Mouse (Mus musculus): ENCODE measurements around the gene Krtap5-4. TPM values are rescaled to one million over a fixed set of nuclear protein-coding genes. Genes with fewer than 3 reads are reported as not detected.

Gene Krtap5-4
- polyA plus RNA-seq, 1 experiment = not detected

Other genes starting within 250 kb of the Krtap5-4 start
- 91.8 and 102 TPM in 2 replicates for gene Mob2, start 242.5 kb upstream of the Krtap5-4 start, polyA plus RNA-seq (2012; rRNA removed)
- gene Dusp8, start 207.7 kb upstream of the Krtap5-4 start, polyA plus RNA-seq (2012; rRNA removed) = 4.1 and 5.0 TPM in 2 replicates
- not detected in 2 replicates for gene Gm45618, start 182.8 kb upstream of the Krtap5-4 start, polyA plus RNA-seq (2012; rRNA removed)
- gene Gm39115, start 167.5 kb upstream of the Krtap5-4 start, polyA plus RNA-seq (2012; rRNA removed) = not detected in 2 replicates
- gene Gm45337, start 158.9 kb upstream of the Krtap5-4 start, polyA plus RNA-seq (2012; rRNA removed) = not detected in 2 replicates
- gene Gm29735, start 146.4 kb upstream of the Krtap5-4 start, polyA plus RNA-seq (2012; rRNA removed) = not detected in 2 replicates
- gene Gm4553, start 137.8 kb upstream of the Krtap5-4 start, polyA plus RNA-seq (2012; rRNA removed) = not detected in 2 replicates
- gene Krtap5-2, start 127.5 kb upstream of the Krtap5-4 start, polyA plus RNA-seq (2012; rRNA removed) = not detected in 2 replicates
- not detected in 2 replicates for gene Gm10153, start 113.2 kb upstream of the Krtap5-4 start, polyA plus RNA-seq (2012; rRNA removed)
- not detected in 2 replicates for gene Krtap5-3, start 102.2 kb upstream of the Krtap5-4 start, polyA plus RNA-seq (2012; rRNA removed)
- not detected in 2 replicates for gene Gm7579, start 91.7 kb upstream of the Krtap5-4 start, polyA plus RNA-seq (2012; rRNA removed)
- gene Krtap5-5, start 73.6 kb upstream of the Krtap5-4 start, polyA plus RNA-seq (2012; rRNA removed) = not detected in 2 replicates
- gene Gm40460, start 62.5 kb upstream of the Krtap5-4 start, polyA plus RNA-seq (2012; rRNA removed) = not detected in 2 replicates
- not detected in 2 replicates for gene Gm2431, start 45.2 kb upstream of the Krtap5-4 start, polyA plus RNA-seq (2012; rRNA removed)
- not detected in 2 replicates for gene Gm4559, start 29.2 kb upstream of the Krtap5-4 start, polyA plus RNA-seq (2012; rRNA removed)
- gene Krtap5-1, start 6.4 kb upstream of the Krtap5-4 start, polyA plus RNA-seq (2012; rRNA removed) = not detected in 2 replicates
- 35.2 and 36.2 TPM in 2 replicates for gene Ifitm10, start 70.2 kb downstream of the Krtap5-4 start, polyA plus RNA-seq (2012; rRNA removed)
- 2.0 and 2.2 TPM in 2 replicates for gene Gm49369, start 79.1 kb downstream of the Krtap5-4 start, polyA plus RNA-seq (2012; rRNA removed)
- gene Ctsd, start 84.5 kb downstream of the Krtap5-4 start, polyA plus RNA-seq (2012; rRNA removed) = 836 and 938 TPM in 2 replicates
- gene Syt8, start 131.3 kb downstream of the Krtap5-4 start, polyA plus RNA-seq (2012; rRNA removed) = 316 and 420 TPM in 2 replicates
- 39.4 and 48.2 TPM in 2 replicates for gene Tnni2, start 138.3 kb downstream of the Krtap5-4 start, polyA plus RNA-seq (2012; rRNA removed)
- gene Lsp1, start 157.3 kb downstream of the Krtap5-4 start, polyA plus RNA-seq (2012; rRNA removed) = 379 and 420 TPM in 2 replicates
- 74.3 and 79.9 TPM in 2 replicates for gene Tnnt3, start 195.3 kb downstream of the Krtap5-4 start, polyA plus RNA-seq (2012; rRNA removed)
- 76.2 and 102 TPM in 2 replicates for gene Mrpl23, start 229.1 kb downstream of the Krtap5-4 start, polyA plus RNA-seq (2012; rRNA removed)

Data from urinary bladder, adult 2 months (tissue).